8 mouse cellular contexts compared by ENCODE assay signal in genomic region chr1:42851398-42851767, GRCm38 (mm10). TPM values are rescaled to one million over a fixed set of nuclear protein-coding genes. Genes with fewer than 3 reads are reported as not detected.
DNase-seq lines count a peak whose midpoint lies in the region; ATAC-seq lines count a peak whose summit lies in the region.

No protein-coding gene starts in this region.

- H3K27me3 ChIP-seq in lung, embryonic 16.5 days (ENCODE audit: control insufficient read depth, insufficient read depth, low read depth, low read length): no peaks in the 10 kb centered on the region
- H3K27me3 ChIP-seq in intestine, embryonic 16.5 days (replicated peaks; ENCODE audit: control insufficient read depth, insufficient read depth, low read length): no peaks in the 10 kb centered on the region
- 0 out of 2 replicates have a peak, but pooled peaks cover 3% of the 10 kb centered on the region for H3K27me3 ChIP-seq in midbrain, embryonic 16.5 days (ENCODE audit: control insufficient read depth, insufficient read depth, low read depth, low read length)

- WGBS in lung, embryonic 16.5 days: 0% methylated on average over 21 of the region's 21 CpGs
- under 1% methylated on average over 21 of the region's 21 CpGs for WGBS in intestine, embryonic 16.5 days
- 0% methylated on average over 21 of the region's 21 CpGs for WGBS in midbrain, embryonic 16.5 days

- H3K27ac ChIP-seq in lung, embryonic 16.5 days (ENCODE audit: low read length): peak overlapping the region; percentile 21; the same call in 1 of the 2 replicates
- H3K27ac ChIP-seq in intestine, embryonic 16.5 days (ENCODE audit: low read length): peak overlapping the region; percentile 73
- peak overlapping the region; percentile 66 for H3K27ac ChIP-seq in midbrain, embryonic 16.5 days (ENCODE audit: low read length)

- H3K36me3 ChIP-seq in lung, embryonic 16.5 days (ENCODE audit: control insufficient read depth, insufficient read depth, low read length): no peaks in the 10 kb centered on the region
- H3K36me3 ChIP-seq in intestine, embryonic 16.5 days (ENCODE audit: control insufficient read depth, insufficient read depth, low read length): no peaks in the 10 kb centered on the region
- no peaks in the 10 kb centered on the region for H3K36me3 ChIP-seq in midbrain, embryonic 16.5 days (ENCODE audit: control insufficient read depth, insufficient read depth, low read length)

- H3K4me2 ChIP-seq in lung, embryonic 16.5 days (ENCODE audit: low read depth, low read length): peak overlapping the region; percentile 79
- H3K4me2 ChIP-seq in intestine, embryonic 16.5 days (ENCODE audit: low read depth, low read length): peak overlapping the region; percentile 83
- peak overlapping the region; percentile 59 for H3K4me2 ChIP-seq in midbrain, embryonic 16.5 days (ENCODE audit: low read length)

- no peaks in the 10 kb centered on the region for H3K9me3 ChIP-seq in lung, embryonic 16.5 days (ENCODE audit: control insufficient read depth, low read length)
- no peaks in the 10 kb centered on the region for H3K9me3 ChIP-seq in intestine, embryonic 16.5 days (ENCODE audit: control insufficient read depth, low read length)
- H3K9me3 ChIP-seq in midbrain, embryonic 16.5 days (replicated peaks; ENCODE audit: control insufficient read depth, low read length, poor library complexity, severe bottlenecking): no peaks in the 10 kb centered on the region

- DNase-seq in adrenal gland, postnatal 14 days: peak; percentile 63
- no peak for DNase-seq in adrenal gland, postnatal 10 days
- DNase-seq in lung, postnatal 14 days: no peak
- DNase-seq in urinary bladder, postnatal 25 days (ENCODE audit: low spot score): no peak
- no peak for DNase-seq in cerebellum, adult 18-20 months

- peaks cover 3% of the 10 kb centered on the region; the same call in 1 of the 2 replicates for H3K4me1 ChIP-seq in lung, embryonic 16.5 days (replicated peaks; ENCODE audit: control insufficient read depth, insufficient read depth, low read length)
- no peaks in the 10 kb centered on the region; the same call in 1 of the 2 replicates for H3K4me1 ChIP-seq in intestine, embryonic 16.5 days (ENCODE audit: control insufficient read depth, insufficient read depth, low read length)
- peaks cover 9% of the 10 kb centered on the region; the same call in 1 of the 2 replicates for H3K4me1 ChIP-seq in midbrain, embryonic 16.5 days (ENCODE audit: control insufficient read depth, insufficient read depth, low read length)

- peak; percentile 64 for ATAC-seq in lung, embryonic 16.5 days (ENCODE audit: low read depth)
- peak; percentile 84 for ATAC-seq in intestine, embryonic 16.5 days
- ATAC-seq in midbrain, embryonic 16.5 days: no peak

- peak overlapping the region; percentile 94 for H3K4me3 ChIP-seq in lung, embryonic 16.5 days (ENCODE audit: low read length)
- H3K4me3 ChIP-seq in intestine, embryonic 16.5 days (ENCODE audit: low read length): peak overlapping the region; percentile 96
- peak overlapping the region; percentile 68 for H3K4me3 ChIP-seq in midbrain, embryonic 16.5 days (ENCODE audit: low read depth, low read length)

- H3K9ac ChIP-seq in lung, embryonic 16.5 days (ENCODE audit: low read length): peak overlapping the region; percentile 93
- peak overlapping the region; percentile 95 for H3K9ac ChIP-seq in intestine, embryonic 16.5 days (ENCODE audit: low read depth, low read length)
- H3K9ac ChIP-seq in midbrain, embryonic 16.5 days (ENCODE audit: low read depth, low read length): peak overlapping the region; percentile 73

RNA-seq across cellular contexts. Expression of gene Mrps9, which starts 0.3 kb away (rescaled TPM):
- total RNA-seq in adrenal gland, postnatal 14 days (2021): 75.3 and 83.3 TPM in 2 replicates
- 10 to 100 TPM; 81.5 to 98.1 TPM for total RNA-seq in adrenal gland, postnatal 10 days (2021)
- 46.5 and 46.6 TPM in 2 replicates for polyA plus RNA-seq in lung, embryonic 16.5 days (2015; fragmentation: Nextera tagmentation; extraction: Ambion mirVana)
- polyA plus RNA-seq in intestine, embryonic 16.5 days (2015; fragmentation: Nextera tagmentation; extraction: Ambion mirVana): 61.6 and 65.6 TPM in 2 replicates
- polyA plus RNA-seq in midbrain, embryonic 16.5 days (2015; fragmentation: Nextera tagmentation; extraction: Ambion mirVana): 27.5 and 31.8 TPM in 2 replicates

Comparison
In these comparisons a context has a peak if more than half of its experiments do, and no peak if none do; other contexts are left out.
1. H3K27ac ChIP-seq: peak in every context shown above with its lines; median percentile 73 in intestine, embryonic 16.5 days; 66 in midbrain, embryonic 16.5 days; 21 in lung, embryonic 16.5 days.